Comparison of ENCODE assay signal across 7 mouse cellular contexts in the genomic region with DNA sequence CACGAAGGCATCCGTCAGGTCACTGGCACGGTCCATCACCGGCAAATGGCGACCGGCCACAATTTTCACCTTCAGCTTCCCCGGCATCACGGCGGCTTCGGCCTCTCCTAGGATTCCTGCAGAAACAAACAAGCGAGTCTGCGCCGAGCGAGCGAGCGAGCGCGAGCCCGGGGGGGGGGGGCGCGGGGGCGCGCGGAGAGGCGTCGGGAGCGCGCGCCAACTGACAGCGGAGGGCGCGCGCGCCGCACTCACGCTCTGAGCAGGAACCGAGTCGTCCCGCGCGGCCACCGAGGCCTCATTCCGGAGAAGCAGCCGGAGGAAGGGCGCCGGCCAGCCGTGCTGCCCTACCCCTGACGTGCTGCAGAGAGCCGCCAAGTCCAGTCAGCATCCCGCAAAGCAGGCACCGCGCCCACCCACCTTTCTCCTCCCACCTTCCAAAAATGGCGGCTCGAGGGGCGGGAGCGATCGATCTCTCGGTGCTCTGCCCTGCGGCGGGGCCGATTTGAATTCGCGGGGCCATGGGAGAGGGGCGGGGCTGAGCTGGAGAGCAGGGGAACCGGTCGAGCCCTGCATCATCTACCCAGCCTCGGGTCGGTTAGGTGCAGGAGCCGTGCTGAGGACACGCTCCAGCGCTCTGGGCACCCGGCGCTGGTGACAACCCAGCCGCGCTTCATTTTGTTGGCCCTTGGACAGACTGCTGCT. TPM values are rescaled to one million over a fixed set of nuclear protein-coding genes. Genes with fewer than 3 reads are reported as not detected.
DNase-seq lines count a peak whose midpoint lies in the region; ATAC-seq lines count a peak whose summit lies in the region.

TSS of gene C2cd5 (minus strand) at position 461 of the 702 bp plus-strand sequence.

- H3K4me3 ChIP-seq in intestine, embryonic 15.5 days (replicated peaks) = peak within 1 kb of the TSS; percentile 84
- H3K4me3 ChIP-seq in midbrain, embryonic 10.5 days = peak within 1 kb of the TSS; percentile 96

- WGBS in intestine, embryonic 15.5 days = under 1% methylated on average over 75 of the region's 75 CpGs
- WGBS in midbrain, embryonic 10.5 days = under 1% methylated on average over 73 of the region's 75 CpGs

- H3K27ac ChIP-seq in intestine, embryonic 15.5 days = peak within 1 kb of the TSS; percentile 91
- peak within 1 kb of the TSS; percentile 95 for H3K27ac ChIP-seq in midbrain, embryonic 10.5 days (replicated peaks)

- intact Hi-C loops in left cerebral cortex, postnatal 25 days (cut with DNase I) = loop anchor here (1.0 kb wide), 1 partner anchor 67 kb away; the partner anchor contains the start of gene Etnk1

- DNase-seq in adrenal gland, adult 18-20 months (ENCODE audit: low spot score in 2 of 2) = peak; percentile 93 to 94
- DNase-seq in embryo, embryonic 11 days = peak; percentile 98
- DNase-seq in gastrocnemius, postnatal 25 days = peak; percentile 96
- DNase-seq in left cerebral cortex, postnatal 25 days (ENCODE audit: low spot score in 2 of 2) = peak; percentile 96 to 98
- DNase-seq in midbrain, embryonic 10.5 days (ENCODE audit: low spot score) = peak; percentile 98
- DNase-seq in right cerebral cortex, postnatal 4 days = peak; percentile 96

- peak within 1 kb of the TSS; percentile 73 for H3K4me2 ChIP-seq in intestine, embryonic 15.5 days (replicated peaks)

- no peaks in the 10 kb centered on the region for H3K27me3 ChIP-seq in intestine, embryonic 15.5 days (replicated peaks)
- H3K27me3 ChIP-seq in midbrain, embryonic 10.5 days (ENCODE audit: low read depth, poor library complexity, severe bottlenecking) = no peaks in the 10 kb centered on the region; the same call in 1 of the 2 replicates

- peak; percentile 98 for ATAC-seq in intestine, embryonic 15.5 days

- H3K36me3 ChIP-seq in intestine, embryonic 15.5 days = no peaks in the 10 kb centered on the region
- peaks cover 22% of the 10 kb centered on the region for H3K36me3 ChIP-seq in midbrain, embryonic 10.5 days

- H3K4me1 ChIP-seq in intestine, embryonic 15.5 days (replicated peaks) = no peaks in the 10 kb centered on the region; the same call in 1 of the 2 replicates
- peaks cover 14% of the 10 kb centered on the region for H3K4me1 ChIP-seq in midbrain, embryonic 10.5 days

- peak within 1 kb of the TSS; percentile 76 for H3K9ac ChIP-seq in intestine, embryonic 15.5 days

- no peaks in the 10 kb centered on the region for H3K9me3 ChIP-seq in intestine, embryonic 15.5 days
- no peaks in the 10 kb centered on the region for H3K9me3 ChIP-seq in midbrain, embryonic 10.5 days (replicated peaks)

RNA-seq across cellular contexts. Expression of gene C2cd5, which starts in this region (rescaled TPM):
- total RNA-seq in adrenal gland, adult 18-20 months (2021) = 10 to 100 TPM; 14.7 to 16.2 TPM
- total RNA-seq in gastrocnemius, postnatal 25 days (2021) = 10 to 100 TPM in 1 of 2 experiments, 1 to 10 TPM in 1; 8.2 to 10.9 TPM
- polyA plus RNA-seq in intestine, embryonic 15.5 days (2015; fragmentation: Nextera tagmentation; extraction: Ambion mirVana) = 19.8 and 22.0 TPM in 2 replicates
- total RNA-seq in left cerebral cortex, postnatal 25 days (2021) = 100 to 1,000 TPM in 1 of 2 experiments, 10 to 100 TPM in 1; 79.8 to 102 TPM
- 35.8 and 40.8 TPM in 2 replicates for polyA plus RNA-seq in midbrain, embryonic 10.5 days (2016; fragmentation: Nextera tagmentation; extraction: Ambion mirVana)

Comparison
In these comparisons a context has a peak if more than half of its experiments do, and no peak if none do; other contexts are left out.
1. Peak in every context shown above with its lines: DNase-seq, ATAC-seq, H3K4me3 ChIP-seq and H3K27ac ChIP-seq.
2. RNA of gene C2cd5 (total RNA-seq): 79.8 to 102 TPM in left cerebral cortex, postnatal 25 days; 14.7 to 16.2 TPM in adrenal gland, adult 18-20 months and 8.2 to 10.9 TPM in gastrocnemius, postnatal 25 days; every median in the first group is over 4 times any median in the second.